Mouse (Mus musculus) regulatory T cell (primary cell): ENCODE measurements around the gene Gm266.

Source experiments
- in situ Hi-C: fragments of 300-600 bp; cut with MboI, MseI; formaldehyde crosslinking; loops from one replicate; pipeline ENCODE4 v1.15.1; 2025; ENCODE audit warnings: high pct_unique_total_duplicates

Gm266 gene

DNA sequence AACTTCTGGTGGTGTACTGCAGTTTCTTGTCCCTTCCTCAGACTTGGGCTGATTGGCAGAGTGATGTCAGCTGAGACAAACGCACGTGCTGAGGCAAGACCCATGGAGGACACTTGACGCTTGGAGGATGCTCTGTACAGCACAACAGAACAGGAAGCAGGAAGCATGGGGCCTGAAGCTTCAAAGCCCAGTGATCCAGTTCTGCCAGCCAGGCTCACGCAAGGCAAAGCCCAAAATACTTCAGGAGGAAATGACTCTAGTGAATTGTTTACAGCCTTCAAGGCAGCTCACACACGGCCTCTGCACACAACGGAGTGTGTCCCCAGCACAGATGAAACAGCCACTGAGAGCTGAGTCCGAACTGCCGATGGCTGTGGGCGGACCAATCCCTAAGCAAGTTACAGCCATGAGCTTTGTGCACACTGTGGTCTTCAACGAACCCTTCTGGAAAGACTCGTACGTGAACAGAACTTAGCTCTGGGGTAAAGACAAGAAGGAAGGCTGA, 17.5 kb upstream of the Gm266 start:
- in situ Hi-C loops = no loop called here

- in situ Hi-C loops = no loop called here
These were observed 15.1 kb upstream of the Gm266 start for GRCm38 (mm10) chr12:111500725-111501124.

DNA sequence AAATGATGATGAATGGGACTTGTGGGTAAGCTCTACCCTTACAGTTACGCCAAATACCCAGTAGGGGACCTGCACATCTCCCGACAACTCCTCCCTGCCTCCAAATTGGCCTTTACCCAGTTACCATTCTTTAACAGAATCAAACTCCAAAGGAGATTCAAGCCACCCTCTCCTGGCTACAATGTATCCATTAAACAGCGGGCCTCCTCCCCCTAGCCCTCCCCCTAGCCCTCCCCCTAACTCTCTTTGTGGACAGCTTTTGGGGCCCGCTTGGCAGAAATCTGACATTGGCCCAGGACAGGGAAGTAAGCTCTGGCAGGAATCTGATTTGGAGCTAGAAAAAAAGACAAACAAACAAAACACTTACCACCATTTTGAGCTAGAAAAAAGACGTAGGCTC, 14.0 kb upstream of the Gm266 start:
- in situ Hi-C loops = no loop called here

DNA sequence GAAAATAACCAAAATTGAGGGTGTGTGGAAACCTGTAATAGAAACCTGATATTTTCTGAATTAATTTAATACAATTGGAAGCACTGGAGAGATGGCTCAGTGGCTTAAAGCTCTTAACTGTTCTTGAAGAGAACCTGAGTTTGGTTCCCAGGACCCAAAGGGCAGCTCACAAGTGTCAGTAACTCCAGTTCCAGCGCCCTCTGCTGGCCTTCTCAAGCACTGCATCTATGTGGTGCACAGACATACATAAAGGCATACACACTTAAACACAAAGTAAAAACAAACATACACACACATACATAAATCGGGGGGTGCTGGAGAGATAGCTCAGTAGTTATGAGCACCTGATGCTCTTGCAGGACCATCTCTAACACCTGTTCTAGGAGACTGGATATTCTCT, 11.5 kb upstream of the Gm266 start:
- in situ Hi-C loops = no loop called here

- in situ Hi-C loops = no loop called here
These were observed 9.3 kb upstream of the Gm266 start for GRCm38 (mm10) chr12:111494931-111495330.

GRCm38 (mm10) chr12:111489261-111489865, 3.7 kb upstream of the Gm266 start:
- in situ Hi-C loops = no loop called here

DNA sequence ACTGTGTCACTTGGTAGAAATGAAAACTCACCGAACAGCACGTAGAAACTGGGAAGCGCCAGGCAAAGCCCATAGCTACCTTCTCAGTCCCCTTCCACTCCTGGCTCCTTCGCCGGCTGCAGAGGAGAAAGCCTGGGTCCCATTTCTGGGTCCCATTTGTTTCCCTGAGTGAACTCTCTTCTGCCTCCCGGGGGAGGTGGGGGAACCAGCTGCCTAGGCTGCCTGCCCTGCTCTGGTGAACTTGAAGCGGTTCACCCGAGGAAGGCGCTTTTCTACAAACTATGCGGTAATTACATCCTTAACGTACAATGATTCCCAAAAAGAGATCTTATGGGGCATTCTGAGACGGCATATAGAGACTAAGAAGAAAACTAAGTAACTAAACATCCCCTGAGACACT, 832 bp upstream of the Gm266 start:
- in situ Hi-C loops = no loop called here

GRCm38 (mm10) chr12:111485046-111485651, 474 bp downstream of the Gm266 start:
- in situ Hi-C loops = no loop called here

DNA sequence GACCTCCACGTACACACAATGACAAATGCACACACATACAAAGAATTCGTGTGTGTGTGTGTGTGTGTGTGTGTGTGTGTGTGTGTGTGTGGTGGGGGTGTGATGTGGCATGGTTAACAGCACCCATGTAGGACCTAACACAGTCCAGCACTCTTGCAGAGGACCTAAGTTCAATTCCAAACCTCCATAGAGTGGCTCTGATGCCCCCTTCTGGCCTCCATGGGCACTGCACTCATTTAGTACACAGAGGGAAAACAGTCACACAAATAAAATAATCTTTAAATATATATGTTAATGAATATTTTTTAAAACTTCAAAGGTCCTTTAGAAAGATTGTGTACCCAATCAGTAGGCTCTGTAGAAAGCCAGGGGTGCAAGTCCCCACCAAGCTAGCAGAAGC, 5.7 kb downstream of the Gm266 start:
- in situ Hi-C loops = no loop called here

- in situ Hi-C loops = no loop called here
These were observed 6.7 kb downstream of the Gm266 start for GRCm38 (mm10) chr12:111478924-111479323.

GRCm38 (mm10) chr12:111474893-111475643, 10.6 kb downstream of the Gm266 start:
- in situ Hi-C loops = no loop called here

DNA sequence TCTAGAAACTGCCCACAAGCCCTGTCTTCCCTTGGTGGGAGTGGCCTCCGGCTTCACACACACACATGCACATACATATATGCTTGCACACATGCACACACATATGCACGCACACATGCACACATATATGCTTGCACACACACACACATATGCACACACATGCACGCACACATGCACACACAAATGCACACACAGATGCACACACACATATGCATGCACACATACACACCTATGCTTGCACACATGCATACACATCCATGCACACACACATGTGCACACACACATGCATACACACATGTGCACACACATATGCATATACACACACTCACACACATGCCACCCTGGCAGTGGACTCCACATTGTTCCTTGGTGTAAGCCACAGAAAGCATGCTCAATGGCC, 11.2 kb downstream of the Gm266 start:
- in situ Hi-C loops = no loop called here

DNA sequence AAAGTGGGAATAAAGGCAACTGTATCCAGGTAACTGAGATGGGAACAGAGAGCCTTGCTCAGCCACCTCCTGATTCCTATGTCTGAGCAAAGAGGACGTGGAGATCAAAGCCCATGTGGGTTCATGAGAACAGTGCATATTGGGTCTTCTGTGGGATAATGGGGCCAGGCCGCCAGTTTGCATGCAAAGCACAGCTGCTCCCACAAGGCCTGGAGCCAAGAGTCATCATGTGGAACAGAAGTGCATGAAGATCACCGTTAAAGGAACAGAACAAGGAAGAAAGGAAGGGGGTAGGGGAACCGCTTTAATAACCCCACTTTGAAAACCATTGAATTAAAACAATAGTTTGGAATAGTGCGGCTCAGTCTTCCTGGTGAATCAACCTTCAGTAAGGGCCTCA, 12.7 kb downstream of the Gm266 start:
- in situ Hi-C loops = no loop called here

DNA sequence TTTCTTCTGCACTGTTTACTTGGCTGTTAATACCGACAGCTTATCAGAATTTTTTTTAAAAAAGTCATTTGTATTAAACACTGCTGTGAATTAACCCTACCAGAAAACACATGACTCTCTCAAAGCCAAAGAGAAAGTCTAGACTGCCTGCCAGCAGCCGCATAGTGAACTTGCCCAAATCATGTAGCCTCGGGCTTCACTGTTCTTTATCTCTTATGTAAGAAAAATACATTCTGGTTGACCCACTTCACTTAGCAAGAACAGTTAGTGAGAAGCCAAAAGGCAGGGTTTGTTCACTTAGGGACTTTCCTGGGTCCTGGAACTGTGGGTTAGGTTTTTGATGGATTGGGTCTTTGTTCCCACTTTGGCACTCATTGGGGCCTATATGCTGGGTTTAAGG, 13.9 kb downstream of the Gm266 start:
- in situ Hi-C loops = no loop called here

- in situ Hi-C loops = no loop called here
These were observed 14.5 kb downstream of the Gm266 start for GRCm38 (mm10) chr12:111471119-111471518.

DNA sequence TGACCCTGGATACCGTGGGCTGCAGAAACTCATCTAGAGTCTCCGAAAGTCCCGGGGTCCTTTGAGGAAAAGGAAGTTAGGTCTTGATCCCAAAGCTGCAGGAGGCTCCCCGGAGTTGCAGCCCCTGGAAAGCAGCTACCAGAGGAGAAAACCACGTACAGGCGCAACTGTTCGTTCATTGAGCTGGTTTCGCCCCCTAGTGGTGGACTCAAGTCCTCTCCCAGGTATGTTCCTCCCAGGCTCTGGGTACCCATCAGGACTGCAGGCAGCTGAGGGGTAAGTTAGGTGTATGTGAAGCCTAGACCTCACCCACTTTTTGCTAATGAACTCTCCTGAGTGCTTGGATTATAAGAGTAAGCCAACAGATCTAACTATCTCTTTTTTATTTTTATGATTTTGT, 16.1 kb downstream of the Gm266 start:
- in situ Hi-C loops = no loop called here

GRCm38 (mm10) chr12:111468206-111468605, 17.4 kb downstream of the Gm266 start:
- in situ Hi-C loops = no loop called here

GRCm38 (mm10) chr12:111466369-111466768, 19.3 kb downstream of the Gm266 start:
- in situ Hi-C loops = no loop called here

DNA sequence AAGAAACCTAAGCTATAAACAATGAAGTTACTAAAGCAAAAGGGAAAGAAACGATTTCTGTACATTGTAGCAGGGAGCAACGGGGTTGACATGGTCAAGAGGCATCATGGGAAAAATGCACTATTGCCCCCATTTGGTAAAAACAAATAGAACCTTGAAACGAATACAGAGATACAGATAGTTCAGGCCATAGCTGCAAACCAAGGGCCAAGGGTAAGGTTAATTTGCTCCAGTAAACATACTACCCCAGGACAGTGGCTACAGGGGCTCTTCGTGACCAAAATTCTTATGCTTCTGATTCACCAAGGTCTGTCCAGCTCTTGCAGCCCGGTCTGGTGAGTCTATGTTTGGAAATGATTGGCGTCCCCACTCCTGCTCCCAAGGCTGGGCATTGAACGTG, 22.1 kb downstream of the Gm266 start:
- in situ Hi-C loops = no loop called here

DNA sequence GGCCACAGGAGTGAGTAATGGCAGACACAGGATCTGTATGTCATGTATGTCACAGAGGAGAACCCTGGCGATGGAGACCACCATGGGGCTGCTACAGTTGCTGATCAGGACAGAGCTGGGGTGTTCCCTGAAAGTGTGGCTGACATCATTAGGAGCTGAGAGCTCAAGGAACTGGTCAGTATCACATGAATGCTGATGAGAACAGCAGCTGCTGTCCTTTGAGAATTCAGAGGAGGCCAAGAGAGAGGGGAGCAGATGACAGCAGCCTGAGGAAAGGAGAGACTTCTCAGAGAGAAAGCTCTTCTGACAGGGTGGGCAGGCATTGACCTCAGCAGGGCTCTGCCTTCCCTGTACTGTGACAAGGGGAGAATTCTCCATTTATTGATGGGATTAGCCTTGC, 27.9 kb downstream of the Gm266 start:
- in situ Hi-C loops = loop anchor here (5.0 kb wide), 1 partner anchor 35 kb away; no protein-coding TSS in a partner anchor

DNA sequence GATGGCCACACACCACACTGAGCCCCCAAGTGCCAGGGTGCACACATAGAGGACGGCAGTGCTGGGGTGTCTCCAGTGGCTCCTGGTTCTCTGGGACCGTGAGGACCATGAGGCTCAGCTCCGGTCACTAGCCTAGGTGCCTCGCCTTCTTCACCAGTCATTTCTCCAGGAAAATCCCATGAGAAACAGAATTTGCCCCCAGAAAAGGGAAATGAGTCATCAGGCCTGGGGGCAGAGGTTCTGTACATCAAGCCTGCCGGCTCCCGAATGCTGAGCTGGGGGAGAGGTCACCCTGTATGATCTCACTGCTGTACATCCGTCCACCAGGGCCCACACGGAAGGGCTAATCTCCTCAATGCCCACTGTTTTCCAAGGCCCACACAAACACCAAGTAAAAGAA, 29.8 kb downstream of the Gm266 start:
- in situ Hi-C loops = loop anchor here (5.0 kb wide), 1 partner anchor 34 kb away; no protein-coding TSS in a partner anchor

DNA sequence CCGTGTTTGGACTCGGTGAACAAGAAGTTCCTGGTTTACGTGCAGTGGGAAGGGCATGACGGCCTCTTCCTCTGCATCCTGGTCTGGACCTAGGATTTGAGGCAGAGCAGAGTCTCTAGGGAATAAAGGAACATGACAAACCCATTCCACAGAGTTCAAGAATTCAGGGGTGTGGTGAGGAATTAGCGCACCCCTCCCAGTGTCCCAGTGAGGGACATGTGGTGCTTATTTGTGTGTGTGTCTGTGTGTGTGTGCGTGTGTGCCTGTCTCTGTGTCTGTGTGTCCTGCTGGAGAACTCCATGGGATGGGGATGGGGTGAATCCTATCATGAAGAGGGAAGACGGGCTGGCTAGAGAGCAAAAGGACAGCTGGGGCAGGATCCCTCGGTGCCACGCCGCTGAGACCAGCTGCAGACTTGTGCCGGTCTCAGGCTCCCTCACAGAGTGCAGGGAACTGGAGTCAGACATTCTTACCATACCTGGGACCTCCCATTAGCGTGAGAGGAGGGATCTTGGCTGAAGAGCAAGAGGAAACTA, 30.2 kb downstream of the Gm266 start:
- in situ Hi-C loops = loop anchor here (5.0 kb wide), 1 partner anchor 33 kb away; no protein-coding TSS in a partner anchor
